Mouse (Mus musculus): Measurements from ENCODE around the gene Phlda2.
"Not testable (repeated sequence)": the region's sequence is repeated elsewhere in the genome, so short reads cannot be mapped to it uniquely, and the experiment has no call there.

The Phlda2 gene

GRCm38 (mm10) chr7:143502418-143503200 lies at the start of gene Phlda2:
Gene Phlda2 (minus strand): TSS chr7:143503150.
- DNase-seq (ENCODE audit: low spot score) = peak; percentile 12

DNA sequence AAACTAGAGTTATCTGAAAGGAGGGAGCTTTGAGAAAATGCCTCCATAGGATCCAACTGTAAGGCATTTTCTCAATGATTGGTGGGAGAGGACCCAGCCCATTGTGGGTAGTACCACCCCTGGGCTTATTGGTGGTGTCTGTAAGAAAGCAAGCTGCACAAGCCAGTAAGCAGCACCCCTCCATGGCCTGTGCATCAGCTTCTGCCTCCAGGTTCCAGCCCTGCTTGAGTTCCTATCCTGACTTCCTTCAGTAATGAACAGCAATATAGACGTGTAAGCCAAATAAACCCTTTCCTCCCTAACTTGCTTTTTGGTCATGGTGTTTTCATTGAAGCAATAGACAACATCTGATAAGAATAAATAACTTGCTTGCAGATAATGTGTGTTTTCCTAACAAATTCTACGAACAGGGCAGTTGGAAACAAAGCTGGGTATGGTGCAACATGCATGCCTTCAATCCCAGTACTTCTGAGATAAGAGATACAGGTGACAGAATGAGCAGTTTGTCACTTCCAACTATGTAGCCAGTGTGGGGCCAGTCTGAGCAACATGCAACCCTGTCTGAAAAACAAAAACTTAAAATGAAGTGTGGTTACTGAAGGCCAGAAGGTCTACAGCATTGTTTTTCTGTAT lies 46.8 kb upstream of the Phlda2 start:
- DNase-seq (ENCODE audit: low spot score) = no peak

GRCm38 (mm10) chr7:143548976-143549457 lies 46.1 kb upstream of the Phlda2 start, which contains the start of gene Nap1l4:
Gene Nap1l4 (minus strand): TSS chr7:143549106.
- DNase-seq (ENCODE audit: low spot score) = peak; percentile 98

DNA sequence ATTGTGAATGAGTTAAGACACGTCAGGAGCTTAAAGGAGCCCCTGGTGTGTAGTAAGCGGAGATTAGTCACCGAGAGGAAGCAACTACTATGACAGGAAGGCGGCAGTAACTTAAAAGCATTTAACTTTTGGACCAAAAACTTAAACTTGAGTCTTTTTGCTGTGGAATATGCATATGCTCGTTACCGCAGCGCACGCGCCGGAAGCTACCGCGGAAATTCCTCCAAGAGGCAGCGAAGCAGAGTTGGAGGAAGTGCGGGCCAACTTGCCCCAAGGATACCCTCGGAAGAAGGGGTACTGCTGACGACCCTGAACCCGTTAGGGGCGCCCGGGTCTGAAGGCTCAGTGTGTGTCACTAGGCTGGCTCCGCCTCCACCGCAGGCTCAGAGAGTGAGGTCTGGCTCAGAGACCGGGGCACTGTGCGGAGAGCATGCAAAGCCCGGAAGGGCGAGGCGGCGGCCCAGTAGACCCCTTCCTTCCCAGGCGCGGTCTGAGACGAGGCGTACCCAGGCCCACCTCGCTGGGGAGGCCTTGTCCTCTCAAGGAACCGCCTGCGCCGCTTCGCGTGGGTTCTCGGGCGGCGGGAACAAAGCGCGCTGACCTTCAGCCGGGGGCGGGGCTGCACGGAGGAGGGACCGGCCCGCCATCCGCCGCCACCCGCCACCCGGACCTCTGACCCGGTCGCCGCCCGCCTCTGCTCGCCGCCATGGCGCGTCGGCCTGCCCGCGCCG lies 45.4 kb upstream of the Phlda2 start:
- peak; percentile 56 for DNase-seq (ENCODE audit: low spot score)

- DNase-seq (ENCODE audit: low spot score) = peak; percentile 16
These were observed 43.6 kb upstream of the Phlda2 start for GRCm38 (mm10) chr7:143546554-143546953.

DNA sequence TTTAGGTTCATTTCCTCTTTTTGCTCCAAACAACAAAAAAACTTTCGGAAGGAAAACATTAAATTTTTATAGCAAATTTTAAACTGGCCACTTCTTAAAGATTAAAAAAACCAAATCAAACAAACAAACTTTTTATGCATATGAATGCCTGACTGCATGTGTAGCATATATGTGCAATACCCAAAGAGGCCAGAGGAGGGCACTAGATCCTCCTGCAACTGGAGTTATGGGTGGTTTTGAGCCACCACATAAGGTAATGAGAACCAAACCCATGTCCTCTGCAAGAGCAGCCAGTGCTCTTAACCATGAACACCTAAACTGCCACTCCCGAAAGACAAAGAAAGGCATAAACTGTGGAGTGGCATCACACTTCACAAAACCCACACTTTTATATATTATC lies 41.4 kb upstream of the Phlda2 start:
- no peak for DNase-seq (ENCODE audit: low spot score)

- no peak for DNase-seq (ENCODE audit: low spot score)
These were observed 35.7 kb upstream of the Phlda2 start for GRCm38 (mm10) chr7:143538671-143539070.

DNA sequence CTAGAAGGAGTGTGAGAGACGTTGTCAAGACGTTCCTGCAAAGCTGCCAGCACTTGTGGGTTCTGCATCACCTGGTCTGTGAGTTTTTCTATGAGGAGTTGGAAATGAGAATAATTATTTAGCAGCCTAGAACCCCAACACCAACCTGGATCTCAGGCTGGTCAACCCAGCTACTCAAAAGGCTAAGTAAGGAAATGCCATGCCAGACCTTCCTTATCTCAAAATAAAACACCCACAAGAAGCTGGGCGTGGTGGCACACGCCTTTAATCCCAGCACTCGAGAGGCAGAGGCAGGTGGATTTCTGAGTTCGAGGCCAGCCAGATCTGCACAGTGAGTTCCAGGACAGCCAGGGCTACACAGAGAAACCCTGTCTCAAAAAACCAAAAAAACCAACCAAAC lies 35.3 kb upstream of the Phlda2 start:
- not testable (repeated sequence) for DNase-seq (ENCODE audit: low spot score)

DNA sequence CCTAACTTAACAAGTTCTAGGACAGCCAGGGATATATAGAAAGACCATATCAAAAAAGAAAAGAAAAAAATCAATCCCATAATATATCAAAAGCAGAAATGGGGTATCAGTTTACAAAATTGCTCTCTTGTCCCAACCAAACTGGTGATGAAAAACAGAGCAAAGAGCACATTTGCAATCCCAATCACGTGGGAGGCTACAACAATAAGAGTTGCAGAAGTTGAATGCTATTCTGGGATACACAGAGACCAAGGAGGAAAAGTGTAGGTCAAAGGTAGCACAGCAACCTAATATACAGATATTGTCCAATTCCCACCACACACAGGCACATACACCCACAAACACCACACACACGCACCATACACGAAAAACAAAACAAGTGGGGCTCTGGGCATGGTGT lies 33.3 kb upstream of the Phlda2 start:
- no peak for DNase-seq (ENCODE audit: low spot score)

GRCm38 (mm10) chr7:143533284-143533683 lies 30.3 kb upstream of the Phlda2 start:
- DNase-seq (ENCODE audit: low spot score) = no peak

DNA sequence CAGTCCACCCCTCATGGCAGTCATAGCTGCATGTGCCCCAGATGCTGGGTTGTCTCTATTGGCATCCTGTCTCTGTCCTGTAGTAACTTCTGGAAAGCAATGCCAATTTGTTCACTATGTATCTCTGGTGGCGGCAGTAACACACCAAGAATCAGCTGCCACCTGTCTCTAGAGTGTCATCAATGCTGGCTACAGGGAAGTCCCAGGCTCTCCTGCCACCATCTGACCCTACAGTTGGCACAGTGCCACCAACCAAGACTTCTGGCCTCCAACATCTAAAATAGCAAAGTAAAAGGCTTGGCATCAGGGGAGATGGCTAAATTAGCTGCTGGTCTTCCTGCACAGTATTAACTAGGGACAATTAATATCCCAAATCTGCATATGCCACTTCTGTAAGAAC lies 29.5 kb upstream of the Phlda2 start:
- DNase-seq (ENCODE audit: low spot score) = no peak

GRCm38 (mm10) chr7:143519333-143519732 lies 16.4 kb upstream of the Phlda2 start:
- DNase-seq (ENCODE audit: low spot score) = no peak

GRCm38 (mm10) chr7:143514416-143514768 lies 11.4 kb upstream of the Phlda2 start:
- no peak for DNase-seq (ENCODE audit: low spot score)

DNA sequence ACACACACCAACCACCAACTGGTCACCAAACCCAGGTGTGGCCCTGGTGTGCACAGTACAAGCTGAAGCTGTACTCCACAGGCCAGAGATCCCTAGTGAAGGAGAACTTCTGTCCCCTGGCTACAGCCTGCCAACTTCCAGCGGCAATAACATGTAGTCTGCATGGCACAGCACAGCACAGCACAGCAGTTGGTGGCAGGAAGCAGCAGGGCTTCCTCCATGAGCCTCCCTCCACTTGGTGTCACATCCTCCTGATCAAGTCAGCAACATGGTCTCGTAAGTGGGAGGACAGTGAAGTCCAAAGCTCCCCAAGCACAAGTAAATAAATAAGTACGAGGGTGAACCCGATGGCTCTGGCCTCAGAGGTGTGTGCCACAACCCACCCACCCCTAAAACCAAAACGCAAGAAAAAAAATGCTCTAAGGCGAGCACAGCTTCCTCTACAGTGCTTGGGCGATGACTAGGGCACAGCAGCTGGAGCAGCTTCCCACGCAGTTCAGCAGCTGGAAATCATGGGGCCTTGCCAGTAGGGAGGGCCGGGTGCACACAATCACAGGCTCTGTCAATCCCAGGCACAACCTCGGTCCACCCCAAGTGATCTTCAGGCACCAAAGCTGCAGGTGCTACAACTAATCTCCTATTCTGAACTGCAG lies 10.9 kb upstream of the Phlda2 start:
- DNase-seq (ENCODE audit: low spot score) = peak; percentile 29

DNA sequence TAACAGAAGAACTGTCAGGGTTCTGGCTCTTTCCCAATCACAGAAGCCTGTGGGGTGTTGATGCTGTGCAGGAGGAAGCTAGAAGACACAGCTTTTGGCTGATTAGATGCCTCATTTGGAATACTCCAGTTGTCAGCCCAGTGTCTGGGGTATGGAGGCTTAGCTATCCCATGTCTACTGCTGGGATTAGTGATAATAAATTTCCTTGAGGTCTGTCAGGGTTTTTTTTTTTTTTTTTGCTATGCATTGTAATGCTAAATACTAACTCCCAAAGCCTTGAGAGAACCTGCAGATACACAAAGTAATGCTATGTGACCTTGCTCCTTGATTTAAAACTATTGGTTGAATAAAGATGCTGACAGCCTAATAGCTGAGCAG lies 8.4 kb upstream of the Phlda2 start:
- no peak for DNase-seq (ENCODE audit: low spot score)

DNA sequence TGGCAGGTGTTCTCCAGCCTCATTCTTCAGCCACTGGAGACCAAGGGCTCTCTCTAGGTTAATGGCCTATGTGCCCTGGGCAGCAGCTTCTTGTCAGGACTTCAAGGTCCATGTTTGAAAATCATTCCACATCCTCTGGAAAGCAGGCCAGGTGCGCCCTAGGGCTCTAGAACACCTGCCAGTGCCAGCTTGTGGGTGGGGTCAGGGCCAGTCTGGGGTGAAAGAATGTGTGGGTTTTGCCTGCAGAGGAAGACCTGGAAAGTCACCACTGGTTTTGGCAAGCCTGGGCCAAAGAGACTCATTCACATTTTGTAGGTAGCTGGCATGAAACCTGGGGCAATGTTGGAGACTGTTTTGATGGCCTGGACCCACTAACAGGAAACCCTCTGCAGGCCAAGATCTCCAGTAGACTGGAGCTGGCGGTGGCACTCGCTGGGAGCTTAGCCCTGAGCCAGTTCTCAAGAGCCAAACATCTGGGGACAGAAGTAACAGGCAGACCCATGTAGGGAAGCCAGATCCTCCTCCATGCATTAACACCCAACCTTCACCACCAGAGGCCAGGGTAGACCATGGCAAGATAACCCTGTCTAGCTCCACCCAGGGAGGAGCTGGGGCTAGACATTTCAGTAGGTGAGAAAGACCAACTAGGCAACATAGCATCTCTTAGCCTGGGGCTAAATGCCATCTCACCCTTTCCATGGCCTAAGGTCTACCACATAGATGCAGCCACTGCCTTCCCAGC lies 7.8 kb upstream of the Phlda2 start:
- no peak for DNase-seq (ENCODE audit: low spot score)

DNA sequence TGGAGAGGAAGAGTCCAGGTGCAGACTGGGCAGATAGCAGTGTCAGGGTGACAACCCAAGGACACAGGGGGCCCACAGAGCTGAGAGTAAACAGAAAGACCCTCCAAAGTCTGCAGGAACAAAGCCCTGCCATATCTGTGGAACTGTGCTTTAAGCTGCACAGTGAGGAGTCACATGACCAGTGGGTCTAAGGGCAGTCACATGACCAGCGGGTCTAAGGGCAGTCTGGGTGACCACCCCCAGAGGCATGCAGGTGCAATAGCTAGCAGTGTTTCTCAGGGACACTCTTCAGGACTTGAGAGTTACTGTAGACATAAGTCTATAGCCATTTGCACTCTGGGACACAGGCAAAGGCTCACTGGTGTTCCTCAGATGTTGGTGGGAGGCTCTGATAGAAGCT lies 6.6 kb upstream of the Phlda2 start:
- DNase-seq (ENCODE audit: low spot score) = no peak

- DNase-seq (ENCODE audit: low spot score) = peak; percentile 54
These were observed 3.7 kb upstream of the Phlda2 start for GRCm38 (mm10) chr7:143506675-143507074.

GRCm38 (mm10) chr7:143506271-143506670 lies 3.3 kb upstream of the Phlda2 start:
- DNase-seq (ENCODE audit: low spot score) = no peak

DNA sequence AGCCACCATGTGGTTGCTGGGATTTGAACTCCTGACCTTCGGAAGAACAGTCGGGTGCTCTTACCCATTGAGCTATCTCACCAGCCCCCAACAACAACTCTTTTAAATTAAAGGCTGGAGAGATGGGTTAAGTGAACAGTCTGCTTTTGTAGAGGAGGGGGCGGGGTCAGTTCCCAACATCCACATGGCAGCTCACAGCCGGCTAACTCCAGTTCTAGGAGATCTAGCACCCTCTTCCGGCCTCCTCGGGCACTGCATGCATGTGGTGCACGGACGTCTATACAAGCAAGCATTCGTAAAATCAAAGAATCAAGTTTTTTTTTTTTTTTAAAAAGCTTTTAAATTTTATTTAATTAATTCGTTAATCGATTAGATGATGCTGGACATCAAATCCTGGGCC lies 2.9 kb upstream of the Phlda2 start:
- peak; percentile 76 for DNase-seq (ENCODE audit: low spot score)

- DNase-seq (ENCODE audit: low spot score) = no peak
These were observed 2.5 kb upstream of the Phlda2 start for GRCm38 (mm10) chr7:143505411-143505810.

DNA sequence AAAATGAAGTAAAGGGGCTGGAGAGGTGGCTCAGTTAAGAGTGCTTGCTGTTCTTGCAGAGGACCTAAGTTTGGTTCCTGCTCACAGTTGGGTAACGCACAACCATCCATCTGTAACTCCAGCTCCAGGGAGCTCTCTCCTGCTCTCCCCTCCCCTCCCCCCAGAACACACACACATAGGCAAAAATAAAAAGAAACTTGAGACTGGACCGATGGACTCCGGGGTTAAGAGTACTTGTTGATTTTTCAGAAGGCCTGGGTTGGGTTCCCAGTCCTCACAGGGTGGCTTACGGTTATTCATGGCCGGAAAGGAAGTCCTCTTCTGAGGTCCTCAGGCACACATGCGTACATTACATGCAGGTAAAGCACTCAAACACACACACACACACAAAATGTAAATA lies 976 bp upstream of the Phlda2 start:
- DNase-seq (ENCODE audit: low spot score) = no peak

Measured in lung, postnatal 25 days (tissue).